Mouse (Mus musculus): ENCODE data around the gene Kcnq1.

GRCm38 (mm10) chr7:143445651-143446460 lies 339.7 kb downstream of the Kcnq1 start:
- TF ChIP-seq POLR2A (IDR thresholded peaks at IDR 0.05; ENCODE audit: low read depth, low read length) (no peak), POLR2AphosphoS2 (IDR thresholded peaks at IDR 0.05; ENCODE audit: low read depth, low read length) (no peak), CTCF (conservative IDR thresholded peaks at IDR 0.05 in 1 of 2, IDR thresholded peaks at IDR 0.05 in 1 of 2; ENCODE audit: low read depth in 2 of 2, low read length in 2 of 2) (no peak), BHLHE40 (IDR thresholded peaks at IDR 0.05; ENCODE audit: low read depth, low read length) (no peak), TCF12 (IDR thresholded peaks at IDR 0.05; ENCODE audit: low read depth, low read length) (no peak), ZMIZ1 (IDR thresholded peaks at IDR 0.05; ENCODE audit: low read depth, low read length) (no peak), CHD2 (IDR thresholded peaks at IDR 0.05; ENCODE audit: low read length) (no peak)
